Mouse (Mus musculus): ENCODE data around the gene Hoxb8. TPM values are rescaled to one million over a fixed set of nuclear protein-coding genes. Genes with fewer than 3 reads are reported as not detected.

Hoxb8 gene
- polyA plus RNA-seq, 1 experiment from 2014 or later = 27.9 TPM

- Histone ChIP-seq H3K4me1 (ENCODE audit: control insufficient read depth, insufficient read depth, low read length) (peaks cover 20% of the 10 kb centered on the region), H3K27ac (ENCODE audit: low read depth, low read length) (peak overlapping the region; percentile 100), H3K9ac (ENCODE audit: low read length) (peak overlapping the region; percentile 100), H3K27me3 (ENCODE audit: control insufficient read depth, insufficient read depth, low read length) (0 out of 2 replicates have a peak, but pooled peaks cover 2% of the 10 kb centered on the region), H3K36me3 (ENCODE audit: control insufficient read depth, insufficient read depth, low read length) (no peaks in the 10 kb centered on the region), H3K4me3 (ENCODE audit: low read depth, low read length) (peak overlapping the region; percentile 96), H3K9me3 (ENCODE audit: control insufficient read depth, low read length) (no peaks in the 10 kb centered on the region), H3K4me2 (ENCODE audit: low read depth) (peak overlapping the region; percentile 100)
- no peak for DNase-seq (ENCODE audit: low spot score)
- under 1% methylated on average over 66 of the region's 66 CpGs for WGBS
- ATAC-seq (ENCODE audit: insufficient read depth, low FRiP score, low TSS enrichment) = no peak
Observed at GRCm38 (mm10) chr11:96298895-96299667, 17.4 kb downstream of the Hoxb8 start.

GRCm38 (mm10) chr11:96299781-96300180 is 18.1 kb downstream of the Hoxb8 start:
- Histone ChIP-seq H3K9ac (ENCODE audit: low read length) (peak overlapping the region; percentile 100), H3K27me3 (ENCODE audit: control insufficient read depth, insufficient read depth, low read length) (0 out of 2 replicates have a peak, but pooled peaks cover 2% of the 10 kb centered on the region), H3K4me1 (ENCODE audit: control insufficient read depth, insufficient read depth, low read length) (peaks cover 20% of the 10 kb centered on the region), H3K4me3 (ENCODE audit: low read depth, low read length) (peak overlapping the region; percentile 96), H3K27ac (ENCODE audit: low read depth, low read length) (peak overlapping the region; percentile 100), H3K4me2 (ENCODE audit: low read depth) (peak overlapping the region; percentile 100), H3K9me3 (ENCODE audit: control insufficient read depth, low read length) (no peaks in the 10 kb centered on the region), H3K36me3 (ENCODE audit: control insufficient read depth, insufficient read depth, low read length) (no peaks in the 10 kb centered on the region)
- DNase-seq (ENCODE audit: low spot score) = no peak
- under 1% methylated on average over 9 of the region's 9 CpGs for WGBS
- ATAC-seq (ENCODE audit: insufficient read depth, low FRiP score, low TSS enrichment) = no peak

- H3K4me3 ChIP-seq (ENCODE audit: low read depth, low read length) = peak overlapping the region; percentile 96
- peak overlapping the region; percentile 100 for H3K4me2 ChIP-seq (ENCODE audit: low read depth)
- 2% methylated on average over 33 of the region's 35 CpGs for WGBS
- peak overlapping the region; percentile 100 for H3K9ac ChIP-seq (ENCODE audit: low read length)
- no peaks in the 10 kb centered on the region; the same call in 1 of the 2 replicates for H3K36me3 ChIP-seq (ENCODE audit: control insufficient read depth, insufficient read depth, low read length)
- peak overlapping the region; percentile 100 for H3K27ac ChIP-seq (ENCODE audit: low read depth, low read length)
- DNase-seq (ENCODE audit: low spot score) = no peak
- H3K9me3 ChIP-seq (ENCODE audit: control insufficient read depth, low read length) = no peaks in the 10 kb centered on the region
- no peak for ATAC-seq (ENCODE audit: insufficient read depth, low FRiP score, low TSS enrichment)
- H3K27me3 ChIP-seq (ENCODE audit: control insufficient read depth, insufficient read depth, low read length) = 0 out of 2 replicates have a peak, but pooled peaks cover 2% of the 10 kb centered on the region
- H3K4me1 ChIP-seq (ENCODE audit: control insufficient read depth, insufficient read depth, low read length) = peaks cover 21% of the 10 kb centered on the region
Observed at GRCm38 (mm10) chr11:96300354-96301063, 18.8 kb downstream of the Hoxb8 start.

- DNase-seq (ENCODE audit: low spot score) = no peak
- no peak for ATAC-seq (ENCODE audit: insufficient read depth, low FRiP score, low TSS enrichment)
- no peaks in the 10 kb centered on the region; the same call in 1 of the 2 replicates for H3K36me3 ChIP-seq (ENCODE audit: control insufficient read depth, insufficient read depth, low read length)
- H3K9me3 ChIP-seq (ENCODE audit: control insufficient read depth, low read length) = no peaks in the 10 kb centered on the region
- 6% methylated on average over 10 of the region's 10 CpGs for WGBS
- peak overlapping the region; percentile 100 for H3K4me2 ChIP-seq (ENCODE audit: low read depth)
- H3K4me3 ChIP-seq (ENCODE audit: low read depth, low read length) = peak overlapping the region; percentile 96
- peak overlapping the region; percentile 100 for H3K9ac ChIP-seq (ENCODE audit: low read length)
- H3K27ac ChIP-seq (ENCODE audit: low read depth, low read length) = peak overlapping the region; percentile 100
- H3K27me3 ChIP-seq (ENCODE audit: control insufficient read depth, insufficient read depth, low read length) = 0 out of 2 replicates have a peak, but pooled peaks cover 2% of the 10 kb centered on the region
- peaks cover 26% of the 10 kb centered on the region for H3K4me1 ChIP-seq (ENCODE audit: control insufficient read depth, insufficient read depth, low read length)
Observed at GRCm38 (mm10) chr11:96301064-96301431, 19.3 kb downstream of the Hoxb8 start.

- DNase-seq (ENCODE audit: low spot score) (no peak), ATAC-seq (ENCODE audit: insufficient read depth, low FRiP score, low TSS enrichment) (no peak)
- Histone ChIP-seq H3K4me1 (ENCODE audit: control insufficient read depth, insufficient read depth, low read length) (peaks cover 26% of the 10 kb centered on the region), H3K9me3 (ENCODE audit: control insufficient read depth, low read length) (no peaks in the 10 kb centered on the region), H3K27me3 (ENCODE audit: control insufficient read depth, insufficient read depth, low read length) (0 out of 2 replicates have a peak, but pooled peaks cover 2% of the 10 kb centered on the region), H3K36me3 (ENCODE audit: control insufficient read depth, insufficient read depth, low read length) (no peaks in the 10 kb centered on the region; the same call in 1 of the 2 replicates), H3K4me2 (ENCODE audit: low read depth) (peak overlapping the region; percentile 100), H3K4me3 (ENCODE audit: low read depth, low read length) (peak overlapping the region; percentile 96), H3K27ac (ENCODE audit: low read depth, low read length) (peak overlapping the region; percentile 100), H3K9ac (ENCODE audit: low read length) (peak overlapping the region; percentile 100)
- WGBS = 1% methylated on average over 15 of the region's 15 CpGs
Observed at GRCm38 (mm10) chr11:96301837-96302236, 20.1 kb downstream of the Hoxb8 start.

- peaks cover 22% of the 10 kb centered on the region for H3K4me1 ChIP-seq (ENCODE audit: control insufficient read depth, insufficient read depth, low read length)
- H3K27ac ChIP-seq (ENCODE audit: low read depth, low read length) = peak overlapping the region; percentile 100
- WGBS = 2% methylated on average over 23 of the region's 23 CpGs
- no peaks in the 10 kb centered on the region for H3K9me3 ChIP-seq (ENCODE audit: control insufficient read depth, low read length)
- H3K36me3 ChIP-seq (ENCODE audit: control insufficient read depth, insufficient read depth, low read length) = no peaks in the 10 kb centered on the region; the same call in 1 of the 2 replicates
- DNase-seq (ENCODE audit: low spot score) = no peak
- ATAC-seq (ENCODE audit: insufficient read depth, low FRiP score, low TSS enrichment) = no peak
- peak overlapping the region; percentile 100 for H3K4me2 ChIP-seq (ENCODE audit: low read depth)
- H3K27me3 ChIP-seq (ENCODE audit: control insufficient read depth, insufficient read depth, low read length) = 0 out of 2 replicates have a peak, but pooled peaks cover 2% of the 10 kb centered on the region
- H3K9ac ChIP-seq (ENCODE audit: low read length) = peak overlapping the region; percentile 100
- H3K4me3 ChIP-seq (ENCODE audit: low read depth, low read length) = peak overlapping the region; percentile 96
Observed at GRCm38 (mm10) chr11:96302381-96303150, 20.9 kb downstream of the Hoxb8 start.

GRCm38 (mm10) chr11:96303151-96304099 is 21.7 kb downstream of the Hoxb8 start, which contains the start of gene Hoxb5:
TSS of gene Hoxb5 (plus strand) at chr11:96303336.
- peak within 1 kb of the TSS; percentile 100 for H3K9ac ChIP-seq (ENCODE audit: low read length)
- H3K9me3 ChIP-seq (ENCODE audit: control insufficient read depth, low read length) = no peaks in the 10 kb centered on the region
- peak; percentile 94 for DNase-seq (ENCODE audit: low spot score)
- H3K27ac ChIP-seq (ENCODE audit: low read depth, low read length) = peak within 1 kb of the TSS; percentile 100
- ATAC-seq (ENCODE audit: insufficient read depth, low FRiP score, low TSS enrichment) = peak; percentile 50
- 0 out of 2 replicates have a peak, but pooled peaks cover 2% of the 10 kb centered on the region for H3K27me3 ChIP-seq (ENCODE audit: control insufficient read depth, insufficient read depth, low read length)
- under 1% methylated on average over 69 of the region's 69 CpGs for WGBS
- peak within 1 kb of the TSS; percentile 96 for H3K4me3 ChIP-seq (ENCODE audit: low read depth, low read length)
- H3K4me1 ChIP-seq (ENCODE audit: control insufficient read depth, insufficient read depth, low read length) = peaks cover 20% of the 10 kb centered on the region
- H3K4me2 ChIP-seq (ENCODE audit: low read depth) = peak within 1 kb of the TSS; percentile 100
- no peaks in the 10 kb centered on the region; the same call in 1 of the 2 replicates for H3K36me3 ChIP-seq (ENCODE audit: control insufficient read depth, insufficient read depth, low read length)

Data from neural tube, embryonic 11.5 days (tissue).